17 mouse cellular contexts compared by ENCODE assay signal in the genomic region with DNA sequence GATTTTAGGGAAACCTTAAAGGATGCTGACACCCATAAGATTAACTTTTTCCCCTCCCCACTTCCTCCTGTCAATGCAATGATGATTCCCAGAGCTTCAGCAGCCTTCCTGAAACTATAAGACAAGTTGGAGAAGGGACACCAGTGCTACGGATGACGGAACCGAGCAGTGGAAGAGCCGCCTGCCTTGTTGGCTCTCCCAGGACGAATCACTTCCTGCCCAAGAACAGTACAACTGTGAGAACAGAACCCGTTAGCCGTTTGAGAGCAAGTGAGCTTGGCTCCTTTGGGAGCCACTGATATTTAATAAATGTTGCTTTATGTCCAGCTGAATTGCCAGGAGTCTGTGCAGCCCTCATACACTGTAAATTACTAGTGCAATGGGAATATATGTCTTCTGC.
"Had no signal": no experiment of that assay in that cellular context is flagged by ENCODE, and none has a peak within 500 bp of the region (broad histone marks: within the 10 kb centered on the region; RNA-seq: fewer than 3 reads in every experiment).

No protein-coding gene starts in this region.

- H3K27ac ChIP-seq: kidney, postnatal 0 days; limb, embryonic 10.5 days; liver, embryonic 15.5 days; midbrain, embryonic 15.5 days; neural tube, embryonic 13.5 days had no signal

- H3K36me3 ChIP-seq: limb, embryonic 10.5 days; liver, embryonic 15.5 days; midbrain, embryonic 15.5 days; neural tube, embryonic 13.5 days had no signal

- H3K9me3 ChIP-seq: limb, embryonic 10.5 days; liver, embryonic 15.5 days; midbrain, embryonic 15.5 days; neural tube, embryonic 13.5 days had no signal

- H3K27me3 ChIP-seq: midbrain, embryonic 15.5 days; neural tube, embryonic 13.5 days had no signal

- H3K4me2 ChIP-seq: liver, embryonic 11.5 days; liver, embryonic 15.5 days; midbrain, embryonic 11.5 days; midbrain, embryonic 15.5 days; neural tube, embryonic 13.5 days had no signal

- ATAC-seq: lung, postnatal 0 days; midbrain, embryonic 15.5 days had no signal

- H3K9ac ChIP-seq: liver, embryonic 15.5 days; midbrain, embryonic 15.5 days; neural tube, embryonic 13.5 days had no signal

- H3K4me3 ChIP-seq: limb, embryonic 10.5 days; liver, embryonic 15.5 days; midbrain, embryonic 15.5 days; neural tube, embryonic 13.5 days had no signal

- H3K4me1 ChIP-seq: midbrain, embryonic 15.5 days had no signal

- DNase-seq: kidney, adult 9 months; kidney, postnatal 36 days; layer of hippocampus, adult 9-11 months; lung, adult 2 months; lung, postnatal 36 days; retina, postnatal 1 day; right cerebral cortex, postnatal 4 days; spleen, adult 18-20 months; thymus, postnatal 36 days had no signal
